Mouse (Mus musculus): ENCODE data around the gene Grid1.

DNA sequence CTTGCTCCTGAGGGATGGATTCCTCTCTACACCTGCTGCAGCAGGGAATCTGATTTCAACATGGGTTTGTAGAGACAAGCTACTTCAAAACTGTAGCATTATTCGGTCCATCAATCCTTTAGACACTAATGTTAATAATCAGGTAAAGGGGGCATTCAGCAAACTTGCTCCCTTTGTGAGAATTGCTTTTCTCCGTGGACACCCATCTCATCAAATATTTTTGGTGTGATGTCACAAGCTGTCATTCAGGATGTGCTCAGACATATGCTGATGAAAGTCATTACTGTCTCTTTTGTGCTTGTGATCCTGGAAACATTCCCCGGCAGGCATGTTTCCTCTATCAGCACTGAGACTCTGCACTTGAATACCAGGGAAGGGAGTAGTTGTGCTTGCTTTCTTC lies 536.1 kb downstream of the Grid1 start:
- TF ChIP-seq POLR2A (IDR thresholded peaks at IDR 0.05; ENCODE audit: low read depth, low read length) (no peak), CTCF (conservative IDR thresholded peaks at IDR 0.05; ENCODE audit: insufficient read depth, insufficient read length, low read depth, low read length) (no peak)

All from kidney, adult 2 months (tissue).